Mouse (Mus musculus) myocyte (in vitro differentiated cells): ENCODE measurements around the gene Ppm1b. TPM values are rescaled to one million over a fixed set of nuclear protein-coding genes. Genes with fewer than 3 reads are reported as not detected.

ENCODE experiments used
- H3K27me3 ChIP-seq: one replicate; pipeline ENCODE4 v1.6.1; 2011; ENCODE audit not compliant: control insufficient read depth, insufficient read depth, insufficient read length
- H3K36me3 ChIP-seq: one replicate; pipeline ENCODE4 v1.6.1; 2011; ENCODE audit not compliant: control insufficient read depth, insufficient read depth
- H3K4me2 ChIP-seq: one replicate; pipeline ENCODE4 v1.6.1; 2011; ENCODE audit warnings: low read depth, control low read depth
- H3K4me3 ChIP-seq: one replicate; pipeline ENCODE4 v1.5.1; 2011; ENCODE audit warnings: mild to moderate bottlenecking, control low read depth, moderate library complexity
- H3K79me2 ChIP-seq: one replicate; pipeline ENCODE4 v1.6.1; 2011; ENCODE audit not compliant: control insufficient read depth, insufficient read depth
- H3ac ChIP-seq: one replicate; pipeline ENCODE4 v1.6.1; 2011; ENCODE audit not compliant: control insufficient read depth, insufficient read length
- CEBPB ChIP-seq: IDR thresholded peaks from 2 replicates; pipeline ENCODE4 v1.6.1; 2011; ENCODE audit warnings: mild to moderate bottlenecking, moderate library complexity; ENCODE audit not compliant: poor library complexity, insufficient read depth, severe bottlenecking
- E2F4 ChIP-seq: IDR thresholded peaks from one replicate; pipeline ENCODE4 v1.6.1; 2011; ENCODE audit warnings: mild to moderate bottlenecking, control low read depth, moderate library complexity; ENCODE audit not compliant: insufficient read depth
- MAX ChIP-seq: IDR thresholded peaks from one replicate; pipeline ENCODE4 v1.6.1; 2011; ENCODE audit warnings: low read depth, mild to moderate bottlenecking, control low read depth
- MYOD1 ChIP-seq, 3 experiments: IDR thresholded peaks; one replicate each; pipeline ENCODE4 v1.6.1; 2011; ENCODE audit warnings: control low read depth in 2 of 3, low read depth in 2 of 3, mild to moderate bottlenecking in 2 of 3, moderate library complexity in 1 of 3; ENCODE audit not compliant: insufficient read length in 2 of 3, control insufficient read depth in 1 of 3
- MYOG ChIP-seq, 3 experiments: IDR thresholded peaks; one replicate each; pipeline ENCODE4 v1.6.1; 2011; ENCODE audit warnings: control low read depth in 2 of 3, low read depth in 2 of 3, mild to moderate bottlenecking in 2 of 3; ENCODE audit not compliant: insufficient read length in 2 of 3, control insufficient read depth in 1 of 3, insufficient read depth in 1 of 3
- POLR2A ChIP-seq: IDR thresholded peaks from one replicate; pipeline ENCODE4 v1.6.1; 2011; ENCODE audit warnings: low read depth, mild to moderate bottlenecking, control low read depth, moderate library complexity; ENCODE audit not compliant: insufficient read length
- POLR2AphosphoS2 ChIP-seq: IDR thresholded peaks from one replicate; pipeline ENCODE4 v1.6.1; 2011; ENCODE audit warnings: low read depth, control low read depth; ENCODE audit not compliant: insufficient read length
- REST ChIP-seq: IDR thresholded peaks from one replicate; pipeline ENCODE4 v1.6.1; 2011; ENCODE audit warnings: mild to moderate bottlenecking, control low read depth, moderate library complexity; ENCODE audit not compliant: insufficient read depth, insufficient read length
- SRF ChIP-seq: IDR thresholded peaks from one replicate; pipeline ENCODE4 v1.6.1; 2011; ENCODE audit warnings: low read depth; ENCODE audit not compliant: control insufficient read depth, insufficient read length
- TCF12 ChIP-seq: IDR thresholded peaks from one replicate; pipeline ENCODE4 v1.6.1; 2011; ENCODE audit warnings: mild to moderate bottlenecking, control low read depth; ENCODE audit not compliant: poor library complexity, insufficient read depth, severe bottlenecking
- TCF3 ChIP-seq: IDR thresholded peaks from one replicate; pipeline ENCODE4 v1.6.1; 2011; ENCODE audit warnings: low read depth, control low read depth; ENCODE audit not compliant: insufficient read length
- USF1 ChIP-seq: IDR thresholded peaks from one replicate; pipeline ENCODE4 v1.6.1; 2011; ENCODE audit warnings: low read depth, mild to moderate bottlenecking, control low read depth, moderate library complexity
- polyA plus RNA-seq: library from polyadenylated mRNA; unstranded; fragments of >200 nt; fragmentation: generic; extraction: Trizol; gene quantifications from one replicate; pipeline ENCODE4 v1.2.1, GENCODE M21; 2012; ENCODE audit warnings: missing spikeins

Gene Ppm1b
- polyA plus RNA-seq, 1 experiment = 50.1 TPM

DNA sequence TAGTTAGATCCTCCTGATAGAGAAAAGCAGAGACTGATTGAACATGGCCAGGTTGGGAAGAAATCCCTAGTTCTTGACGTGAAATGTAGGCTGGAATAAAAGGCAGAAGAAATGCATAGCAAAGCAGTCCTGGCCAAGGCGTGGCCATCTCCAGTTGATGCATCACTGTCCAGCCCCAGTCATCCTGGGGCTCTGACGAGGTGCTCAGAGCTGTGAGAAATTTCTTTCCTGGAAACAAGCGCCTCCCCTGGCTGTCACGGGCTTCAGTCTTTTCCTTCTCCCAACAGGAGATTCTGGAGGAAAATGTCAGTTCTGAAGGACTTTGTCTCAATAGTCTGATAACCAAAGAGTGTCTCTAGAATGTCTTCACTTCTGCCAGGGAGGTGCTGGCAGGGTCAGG lies 74.1 kb downstream of the Ppm1b start:
- TF ChIP-seq MYOG (IDR thresholded peaks at IDR 0.05; ENCODE audit: control insufficient read depth in 1 of 3, insufficient read depth in 1 of 3, insufficient read length in 2 of 3, low read depth in 2 of 3) = no peak
- TF ChIP-seq SRF = no peak
- TF ChIP-seq TCF3 = no peak
- TF ChIP-seq TCF12 = no peak
- TF ChIP-seq REST = no peak
- TF ChIP-seq POLR2AphosphoS2 = no peak
- TF ChIP-seq CEBPB = no peak
- no peak for TF ChIP-seq POLR2A
- TF ChIP-seq MAX = no peak
- no peak for TF ChIP-seq E2F4
- no peak for TF ChIP-seq MYOD1 (IDR thresholded peaks at IDR 0.05; ENCODE audit: control insufficient read depth in 1 of 3, insufficient read length in 2 of 3, low read depth in 2 of 3)
- TF ChIP-seq USF1 = no peak
- Histone ChIP-seq H3ac (no peak overlapping the region), H3K4me2 (no peak overlapping the region), H3K79me2 (no peaks in the 10 kb centered on the region), H3K36me3 (no peaks in the 10 kb centered on the region), H3K4me3 (no peak overlapping the region), H3K27me3 (no peaks in the 10 kb centered on the region)

- TF ChIP-seq MYOD1 (IDR thresholded peaks at IDR 0.05; ENCODE audit: control insufficient read depth in 1 of 3, insufficient read length in 2 of 3, low read depth in 2 of 3) (no peak), POLR2AphosphoS2 (no peak)
- no peaks in the 10 kb centered on the region for H3K27me3 ChIP-seq
- no peaks in the 10 kb centered on the region for H3K79me2 ChIP-seq
Observed at GRCm38 (mm10) chr17:85033087-85033486, 76.5 kb downstream of the Ppm1b start.

DNA sequence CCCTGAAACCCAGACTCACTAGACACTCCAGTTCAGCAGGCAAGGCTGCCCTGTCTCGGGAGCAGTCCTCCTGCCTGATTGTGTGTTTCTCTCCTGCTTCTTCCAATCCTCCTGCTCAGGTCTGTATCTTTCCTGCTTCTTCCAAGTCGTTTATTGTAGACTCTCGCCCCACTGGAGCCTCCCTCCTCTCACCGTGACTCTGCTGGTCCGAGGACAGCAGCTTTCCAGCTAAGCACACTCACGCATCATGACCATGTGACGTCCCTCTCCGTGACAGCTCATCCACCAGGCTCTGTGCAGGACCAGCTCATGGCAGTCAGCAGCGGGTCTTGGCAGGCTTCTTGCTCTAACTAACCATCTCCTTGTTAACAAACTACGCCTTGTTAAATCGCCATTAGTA lies 77.5 kb downstream of the Ppm1b start:
- Histone ChIP-seq H3K4me3 (no peak overlapping the region), H3ac (no peak overlapping the region), H3K36me3 (no peaks in the 10 kb centered on the region), H3K79me2 (no peaks in the 10 kb centered on the region), H3K4me2 (no peak overlapping the region), H3K27me3 (no peaks in the 10 kb centered on the region)
- no peak for TF ChIP-seq SRF
- no peak for TF ChIP-seq MYOD1 (IDR thresholded peaks at IDR 0.05; ENCODE audit: control insufficient read depth in 1 of 3, insufficient read length in 2 of 3, low read depth in 2 of 3)
- TF ChIP-seq CEBPB = no peak
- no peak for TF ChIP-seq TCF12
- no peak for TF ChIP-seq USF1
- no peak for TF ChIP-seq POLR2AphosphoS2
- TF ChIP-seq MAX = no peak
- no peak for TF ChIP-seq POLR2A
- TF ChIP-seq E2F4 = no peak
- no peak for TF ChIP-seq MYOG (IDR thresholded peaks at IDR 0.05; ENCODE audit: control insufficient read depth in 1 of 3, insufficient read depth in 1 of 3, insufficient read length in 2 of 3, low read depth in 2 of 3)
- TF ChIP-seq REST = no peak
- TF ChIP-seq TCF3 = no peak

More at GRCm38 (mm10) chr17:85033087-85033486, 76.5 kb downstream of the Ppm1b start:
- H3K4me2 ChIP-seq = no peak overlapping the region
- no peak overlapping the region for H3ac ChIP-seq
- H3K4me3 ChIP-seq = no peak overlapping the region
- no peaks in the 10 kb centered on the region for H3K36me3 ChIP-seq

DNA sequence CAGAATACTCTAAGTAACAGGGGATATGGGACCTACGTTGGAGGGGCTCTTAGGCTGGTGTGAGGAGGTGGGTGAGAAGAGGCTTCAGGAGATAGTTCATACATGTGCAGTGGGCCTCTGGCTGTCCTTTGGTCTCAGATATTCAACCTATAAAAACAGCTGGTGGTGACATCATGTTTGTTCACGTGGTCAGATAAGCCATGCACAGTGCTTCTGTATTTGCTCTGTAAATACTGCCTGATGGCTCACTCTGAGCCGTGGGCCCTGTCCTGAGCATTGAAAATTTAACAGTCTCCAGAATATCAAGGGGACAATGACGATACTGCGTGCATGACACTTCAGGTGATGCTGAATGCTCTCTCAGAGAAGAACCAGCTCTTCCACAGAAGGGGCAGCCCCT lies 81.3 kb downstream of the Ppm1b start:
- H3ac ChIP-seq = no peak overlapping the region
- H3K27me3 ChIP-seq = no peaks in the 10 kb centered on the region
- no peak for TF ChIP-seq USF1
- no peak for TF ChIP-seq MYOD1 (IDR thresholded peaks at IDR 0.05; ENCODE audit: control insufficient read depth in 1 of 3, insufficient read length in 2 of 3, low read depth in 2 of 3)
- TF ChIP-seq MAX = no peak
- TF ChIP-seq CEBPB = no peak
- no peak for TF ChIP-seq TCF12
- no peak for TF ChIP-seq POLR2AphosphoS2
- no peak for TF ChIP-seq POLR2A
- TF ChIP-seq SRF = no peak
- no peak for TF ChIP-seq E2F4
- TF ChIP-seq REST = no peak
- TF ChIP-seq MYOG (IDR thresholded peaks at IDR 0.05; ENCODE audit: control insufficient read depth in 1 of 3, insufficient read depth in 1 of 3, insufficient read length in 2 of 3, low read depth in 2 of 3) = no peak
- TF ChIP-seq TCF3 = no peak
- no peaks in the 10 kb centered on the region for H3K36me3 ChIP-seq
- no peak overlapping the region for H3K4me3 ChIP-seq
- no peak overlapping the region for H3K4me2 ChIP-seq
- no peaks in the 10 kb centered on the region for H3K79me2 ChIP-seq

DNA sequence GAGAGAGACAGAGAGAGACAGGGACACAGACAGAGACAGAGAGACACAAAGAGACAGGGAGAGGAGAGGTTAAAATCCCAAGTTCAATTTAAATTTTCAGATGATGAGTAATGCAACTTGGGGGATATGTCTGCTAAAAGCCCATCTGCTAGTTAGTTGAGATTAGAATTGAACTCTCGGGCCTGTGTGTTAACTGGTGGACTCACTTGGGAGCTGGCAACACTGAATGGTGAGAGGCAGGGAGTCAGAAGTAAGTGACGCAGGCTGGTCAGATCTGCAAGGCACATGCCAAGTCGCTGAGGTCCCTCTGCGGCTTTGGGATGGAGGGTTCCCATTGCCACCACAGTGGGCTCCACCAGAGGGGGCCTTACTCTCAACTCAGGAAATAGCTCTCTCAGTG lies 81.8 kb downstream of the Ppm1b start:
- Histone ChIP-seq H3K79me2 (no peaks in the 10 kb centered on the region), H3K4me3 (no peak overlapping the region), H3K27me3 (no peaks in the 10 kb centered on the region), H3K4me2 (no peak overlapping the region), H3K36me3 (no peaks in the 10 kb centered on the region), H3ac (no peak overlapping the region)
- TF ChIP-seq USF1 (no peak), TCF3 (no peak), CEBPB (no peak), MYOG (IDR thresholded peaks at IDR 0.05; ENCODE audit: control insufficient read depth in 1 of 3, insufficient read depth in 1 of 3, insufficient read length in 2 of 3, low read depth in 2 of 3) (no peak), E2F4 (no peak), REST (no peak), POLR2AphosphoS2 (no peak), POLR2A (no peak), SRF (no peak), TCF12 (no peak), MYOD1 (IDR thresholded peaks at IDR 0.05; ENCODE audit: control insufficient read depth in 1 of 3, insufficient read length in 2 of 3, low read depth in 2 of 3) (no peak), MAX (no peak)
